Mouse (Mus musculus): ENCODE results near the gene Dpf1. TPM values are rescaled to one million over a fixed set of nuclear protein-coding genes. Genes with fewer than 3 reads are reported as not detected.

Gene Dpf1
- not detected for polyA plus RNA-seq (2017; shearing (Covaris generic))

GRCm38 (mm10) chr7:29303738-29304462, at the start of gene Dpf1:
Gene Dpf1, plus strand, starts transcription at chr7:29303951.

GRCm38 (mm10) chr7:29281201-29282073, 22.3 kb upstream of the Dpf1 start, which contains the start of gene Spint2:
Gene Spint2, minus strand, starts transcription at chr7:29281912.

GRCm38 (mm10) chr7:29288942-29289638, 14.7 kb upstream of the Dpf1 start, which contains the start of gene Ppp1r14a:
Gene Ppp1r14a, plus strand, starts transcription at chr7:29289308.

Other genes with a start within 250 kb of the Dpf1 start
- 0.02 TPM for gene Ryr1, start 178.8 kb upstream of the Dpf1 start, polyA plus RNA-seq (2017; shearing (Covaris generic))
- 2.0 TPM for gene Rasgrp4, start 169.1 kb upstream of the Dpf1 start, polyA plus RNA-seq (2017; shearing (Covaris generic))
- gene Fam98c, start 147.7 kb upstream of the Dpf1 start, polyA plus RNA-seq (2017; shearing (Covaris generic)), result 76.0 TPM
- 0.23 TPM for gene Ggn, start 133.7 kb upstream of the Dpf1 start, polyA plus RNA-seq (2017; shearing (Covaris generic))
- gene Spred3, start 133.5 kb upstream of the Dpf1 start, polyA plus RNA-seq (2017; shearing (Covaris generic)), result 0.16 TPM
- gene Psmd8, start 123.2 kb upstream of the Dpf1 start, polyA plus RNA-seq (2017; shearing (Covaris generic)), result 243 TPM
- gene Catsperg1, start 89.9 kb upstream of the Dpf1 start, polyA plus RNA-seq (2017; shearing (Covaris generic)), result 1.5 TPM
- 2.5 TPM for gene Kcnk6, start 71.4 kb upstream of the Dpf1 start, polyA plus RNA-seq (2017; shearing (Covaris generic))
- gene Yif1b, start 65.6 kb upstream of the Dpf1 start, polyA plus RNA-seq (2017; shearing (Covaris generic)), result 64.9 TPM
- gene 2200002D01Rik, start 55.5 kb upstream of the Dpf1 start, polyA plus RNA-seq (2017; shearing (Covaris generic)), result 2.6 TPM
- gene Spint2, start 22.0 kb upstream of the Dpf1 start, polyA plus RNA-seq (2017; shearing (Covaris generic)), result 205 TPM
- gene Ppp1r14a, start 14.6 kb upstream of the Dpf1 start, polyA plus RNA-seq (2017; shearing (Covaris generic)), result not detected
- gene Sipa1l3, start 214.7 kb downstream of the Dpf1 start, polyA plus RNA-seq (2017; shearing (Covaris generic)), result 12.3 TPM

All from CD4-positive, CD25-positive, alpha-beta regulatory T cell (primary cell).